Mouse (Mus musculus): ENCODE data around the gene Fbxo21.

DNA sequence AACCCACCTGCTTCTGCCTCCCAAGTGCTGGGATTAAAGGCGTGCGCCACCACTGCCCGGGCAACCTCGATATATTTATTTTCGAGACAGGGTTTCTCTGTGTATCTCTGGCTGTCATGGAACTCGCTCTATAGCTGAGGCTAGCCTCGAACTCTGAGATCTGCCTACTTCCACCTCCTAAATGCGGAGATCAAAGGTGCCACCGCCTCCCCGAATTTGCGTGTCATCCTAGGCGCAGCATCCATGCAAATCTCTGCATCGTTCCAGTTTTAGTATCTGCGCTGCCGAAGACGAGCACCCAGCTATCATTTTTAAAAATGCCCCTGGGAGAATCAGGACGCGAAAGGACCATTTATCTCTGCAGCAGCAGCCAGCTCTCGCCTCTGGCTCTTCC lies 270 bp upstream of the Fbxo21 start:
- no peak for TF ChIP-seq CTCF (IDR thresholded peaks at IDR 0.05; ENCODE audit: extremely low read depth, insufficient read depth, low read length)
- no peak for TF ChIP-seq POLR2A (IDR thresholded peaks at IDR 0.05; ENCODE audit: extremely low read depth, insufficient read depth, low read length)

All from cortical plate, adult 2 months (tissue).